Mouse (Mus musculus) heart, embryonic 13.5 days (tissue): ENCODE data around the gene E130114P18Rik. TPM values are rescaled to one million over a fixed set of nuclear protein-coding genes. Genes with fewer than 3 reads are reported as not detected.

ENCODE experiments used
- ATAC-seq: fragments of 200-750 bp; cut with Nextera tagmentation; 2 replicates; pipeline ENCODE4 v1.8.0; 2017; ENCODE audit warnings: moderate TSS enrichment; ENCODE audit not compliant: insufficient number of reproducible peaks, low FRiP score, low TSS enrichment; ENCODE audit errors: extremely low read depth
- H3K27ac ChIP-seq: fragments of 300-500 bp; sonication (generic); replicated peaks from 2 replicates; pipeline ENCODE4 v1.5.1; 2015; ENCODE audit warnings: moderate library complexity, mild to moderate bottlenecking, inconsistent platforms
- H3K27me3 ChIP-seq: fragments of 300-500 bp; sonication (generic); replicated peaks from 2 replicates; pipeline ENCODE4 v1.6.1; 2015; ENCODE audit warnings: mild to moderate bottlenecking, inconsistent platforms
- H3K36me3 ChIP-seq: fragments of 300-500 bp; sonication (generic); 2 replicates; pipeline ENCODE4 v1.6.1; 2015; ENCODE audit warnings: mild to moderate bottlenecking, inconsistent platforms
- H3K4me1 ChIP-seq: fragments of 300-500 bp; sonication (generic); 2 replicates; pipeline ENCODE4 v1.6.1; 2015; ENCODE audit warnings: inconsistent platforms
- H3K4me2 ChIP-seq: fragments of 300-500 bp; sonication (generic); 2 replicates; pipeline ENCODE4 v1.6.1; 2015; ENCODE audit warnings: inconsistent platforms, mild to moderate bottlenecking, moderate library complexity
- H3K4me3 ChIP-seq: fragments of 300-500 bp; sonication (generic); 2 replicates; pipeline ENCODE4 v1.5.1; 2015; ENCODE audit warnings: moderate library complexity, mild to moderate bottlenecking, inconsistent platforms
- H3K9ac ChIP-seq: fragments of 300-500 bp; sonication (generic); 2 replicates; pipeline ENCODE4 v1.6.1; 2015; ENCODE audit warnings: inconsistent platforms, mild to moderate bottlenecking, moderate library complexity
- H3K9me3 ChIP-seq: fragments of 300-500 bp; sonication (generic); 2 replicates; pipeline ENCODE4 v1.6.1; 2016; ENCODE audit warnings: inconsistent platforms
- WGBS: fragments of 180-500 bp; shearing (Covaris S2); methylation state at CpG from one replicate; pipeline ENCODE4 v1.1.7; 2015; ENCODE audit warnings: mixed read lengths; 5-methylcytosine and 5-hydroxymethylcytosine counted together
- polyA plus RNA-seq: library from polyadenylated mRNA; unstranded; fragments of >200 nt; fragmentation: Nextera tagmentation; extraction: Ambion mirVana; gene quantifications from 2 replicates; pipeline ENCODE4 v1.2.1, GENCODE M21; 2015

The E130114P18Rik gene
- polyA plus RNA-seq, 1 experiment from 2014 or later = 0.48 TPM

DNA sequence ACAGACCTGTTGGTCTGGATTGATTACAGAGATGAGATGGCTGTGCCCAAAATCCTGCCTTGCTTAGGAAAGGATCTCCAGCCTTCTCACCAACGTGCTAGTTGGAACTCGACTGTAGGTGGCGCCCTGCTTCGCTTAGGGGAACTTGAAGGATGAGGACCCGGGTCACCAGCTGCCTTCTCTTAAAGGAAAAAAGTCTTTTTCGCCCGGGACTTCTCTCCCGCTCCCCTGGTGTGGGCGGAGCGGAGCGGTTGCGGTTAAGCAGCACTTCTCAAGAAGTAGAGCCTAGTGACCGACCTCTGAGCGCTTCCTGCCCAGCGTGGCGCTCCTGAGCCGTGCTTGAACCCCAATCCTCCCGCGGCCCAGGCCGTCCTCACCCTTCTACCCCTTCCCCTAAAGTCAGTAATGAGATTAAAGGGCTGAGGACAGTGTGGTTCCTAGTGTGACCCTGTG is 26.8 kb downstream of the E130114P18Rik start:
- 1% methylated on average over 20 of the region's 20 CpGs for WGBS
- ATAC-seq = peak; percentile 49; the same call in 1 of the 2 replicates
- H3K9ac ChIP-seq = peak overlapping the region; percentile 84

GRCm38 (mm10) chr4:97750401-97750800 is 27.5 kb downstream of the E130114P18Rik start:
- peaks cover 45% of the 10 kb centered on the region for H3K4me1 ChIP-seq
- H3K4me2 ChIP-seq = peak overlapping the region; percentile 84
- H3K27ac ChIP-seq = peak overlapping the region; percentile 89
- H3K9ac ChIP-seq = no peak overlapping the region
- no peak for ATAC-seq
- H3K27me3 ChIP-seq = no peaks in the 10 kb centered on the region
- no peak overlapping the region for H3K4me3 ChIP-seq
- no peaks in the 10 kb centered on the region for H3K36me3 ChIP-seq
- H3K9me3 ChIP-seq = no peaks in the 10 kb centered on the region
- WGBS = 33% methylated on average over 4 of the region's 4 CpGs

More for the DNA sequence above, 26.8 kb downstream of the E130114P18Rik start:
- Histone ChIP-seq H3K4me2 (peak overlapping the region; percentile 84), H3K4me3 (peak overlapping the region; percentile 54), H3K9me3 (no peaks in the 10 kb centered on the region), H3K4me1 (peaks cover 41% of the 10 kb centered on the region), H3K27me3 (no peaks in the 10 kb centered on the region), H3K36me3 (no peaks in the 10 kb centered on the region), H3K27ac (peak overlapping the region; percentile 89)

GRCm38 (mm10) chr4:97746106-97746900 is 31.6 kb downstream of the E130114P18Rik start:
- peak overlapping the region; percentile 82 for H3K9ac ChIP-seq
- no peaks in the 10 kb centered on the region for H3K9me3 ChIP-seq
- H3K27ac ChIP-seq = no peak overlapping the region
- H3K4me3 ChIP-seq = peak overlapping the region; percentile 58
- peak overlapping the region; percentile 85 for H3K4me2 ChIP-seq
- WGBS = 8% methylated on average over 19 of the region's 19 CpGs
- H3K4me1 ChIP-seq = peaks cover 18% of the 10 kb centered on the region
- H3K27me3 ChIP-seq = no peaks in the 10 kb centered on the region
- H3K36me3 ChIP-seq = no peaks in the 10 kb centered on the region
- ATAC-seq = no peak; the same call in 1 of the 2 replicates

DNA sequence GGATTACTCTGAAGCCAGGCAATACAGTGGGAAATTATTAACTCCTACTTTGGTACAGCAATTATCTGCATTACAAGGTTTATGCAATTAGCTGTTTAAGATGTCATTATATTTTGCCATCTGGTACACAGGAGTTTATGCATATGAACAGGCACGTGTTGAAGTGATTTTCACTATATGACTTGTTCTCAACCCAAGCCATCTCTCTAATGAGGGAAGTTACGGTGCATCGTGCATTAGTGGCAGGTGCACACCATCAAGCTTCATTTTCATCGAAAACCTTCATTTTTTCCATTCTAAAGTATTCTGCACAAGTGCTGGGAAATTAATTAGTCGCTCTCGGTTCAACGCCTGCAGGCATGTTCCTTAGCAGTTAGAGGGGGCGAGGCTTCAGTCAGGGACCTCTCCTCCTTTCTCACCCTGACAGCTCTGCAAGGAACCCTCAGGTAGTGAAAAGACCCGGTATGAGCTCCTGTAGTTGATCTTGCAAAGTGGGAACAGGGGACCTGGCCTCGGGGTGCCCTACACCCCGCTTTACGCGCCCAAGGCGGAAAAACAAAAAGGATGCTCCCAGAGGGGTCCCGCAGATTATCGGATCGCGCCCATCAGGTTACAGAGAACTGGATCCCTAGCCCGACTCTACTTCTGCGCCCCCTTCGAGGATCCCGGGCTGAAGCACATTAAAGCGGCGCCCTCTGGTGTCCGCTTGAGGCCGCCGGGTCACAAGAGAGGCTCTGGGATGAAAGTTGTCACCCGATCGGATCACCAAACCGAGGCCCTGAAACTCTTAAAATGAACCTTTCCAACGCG is 32.4 kb downstream of the E130114P18Rik start:
- WGBS = 7% methylated on average over 32 of the region's 32 CpGs
- no peak; the same call in 1 of the 2 replicates for ATAC-seq

GRCm38 (mm10) chr4:97743932-97744331 is 33.9 kb downstream of the E130114P18Rik start:
- no peaks in the 10 kb centered on the region for H3K9me3 ChIP-seq
- no peak overlapping the region for H3K27ac ChIP-seq
- no peak overlapping the region for H3K9ac ChIP-seq
- no peak for ATAC-seq
- H3K4me3 ChIP-seq = no peak overlapping the region
- no peaks in the 10 kb centered on the region for H3K27me3 ChIP-seq
- 59% methylated on average over 5 of the region's 5 CpGs for WGBS
- H3K4me1 ChIP-seq = peaks cover 12% of the 10 kb centered on the region
- no peak overlapping the region for H3K4me2 ChIP-seq
- H3K36me3 ChIP-seq = no peaks in the 10 kb centered on the region

More for the DNA sequence above, 32.4 kb downstream of the E130114P18Rik start:
- peak overlapping the region; percentile 58 for H3K4me3 ChIP-seq
- no peak overlapping the region for H3K27ac ChIP-seq
- no peaks in the 10 kb centered on the region for H3K27me3 ChIP-seq
- peak overlapping the region; percentile 85 for H3K4me2 ChIP-seq
- peaks cover 12% of the 10 kb centered on the region for H3K4me1 ChIP-seq
- H3K36me3 ChIP-seq = no peaks in the 10 kb centered on the region
- peak overlapping the region; percentile 82 for H3K9ac ChIP-seq
- no peaks in the 10 kb centered on the region for H3K9me3 ChIP-seq

- Histone ChIP-seq H3K9ac (no peak overlapping the region), H3K36me3 (no peaks in the 10 kb centered on the region), H3K9me3 (no peaks in the 10 kb centered on the region), H3K27me3 (no peaks in the 10 kb centered on the region), H3K4me3 (no peak overlapping the region), H3K27ac (no peak overlapping the region), H3K4me2 (no peak overlapping the region), H3K4me1 (no peaks in the 10 kb centered on the region)
- 55% methylated on average over 1 of the region's 1 CpGs for WGBS
- ATAC-seq = no peak
These were observed 44.5 kb downstream of the E130114P18Rik start for GRCm38 (mm10) chr4:97733392-97733791.

- H3K4me2 ChIP-seq = no peak overlapping the region
- no peak overlapping the region for H3K27ac ChIP-seq
- no peaks in the 10 kb centered on the region for H3K36me3 ChIP-seq
- H3K4me1 ChIP-seq = no peaks in the 10 kb centered on the region
- no peak overlapping the region for H3K4me3 ChIP-seq
- no peaks in the 10 kb centered on the region for H3K27me3 ChIP-seq
- no peak overlapping the region for H3K9ac ChIP-seq
- 75% methylated on average over 3 of the region's 3 CpGs for whole genome bisulfite sequencing
- no peak for ATAC-seq
- no peaks in the 10 kb centered on the region for H3K9me3 ChIP-seq
These were observed 47.5 kb downstream of the E130114P18Rik start for GRCm38 (mm10) chr4:97730416-97730815.

GRCm38 (mm10) chr4:97729999-97730398 is 47.9 kb downstream of the E130114P18Rik start:
- no peaks in the 10 kb centered on the region for H3K9me3 ChIP-seq
- no peak overlapping the region for H3K4me3 ChIP-seq
- H3K27me3 ChIP-seq = no peaks in the 10 kb centered on the region
- no peak overlapping the region for H3K27ac ChIP-seq
- no peak overlapping the region for H3K9ac ChIP-seq
- H3K36me3 ChIP-seq = no peaks in the 10 kb centered on the region
- H3K4me1 ChIP-seq = no peaks in the 10 kb centered on the region
- WGBS = 81% methylated on average over 6 of the region's 6 CpGs
- no peak for ATAC-seq
- H3K4me2 ChIP-seq = no peak overlapping the region

DNA sequence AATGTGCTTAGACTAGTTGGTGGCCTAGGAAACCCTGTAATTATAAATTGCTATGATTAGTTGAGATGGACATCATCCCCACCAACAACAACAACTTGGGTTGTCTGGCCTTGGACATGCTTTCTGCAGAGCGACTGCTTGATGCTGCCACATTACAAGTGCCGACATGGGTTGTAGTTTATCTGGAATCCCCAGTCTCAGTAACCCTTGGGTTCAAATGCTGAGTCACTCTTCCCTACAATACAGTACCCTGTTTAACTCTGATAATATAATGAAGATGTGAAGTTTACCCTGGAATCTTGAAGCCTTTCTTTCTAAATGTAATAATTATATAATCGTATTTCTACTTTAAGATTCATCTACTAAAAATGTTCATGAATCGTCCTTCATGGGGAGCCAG is 49.4 kb downstream of the E130114P18Rik start:
- ATAC-seq = no peak
- Histone ChIP-seq H3K36me3 (no peaks in the 10 kb centered on the region), H3K4me2 (no peak overlapping the region), H3K9me3 (no peaks in the 10 kb centered on the region), H3K27ac (no peak overlapping the region), H3K9ac (no peak overlapping the region), H3K4me3 (no peak overlapping the region), H3K27me3 (no peaks in the 10 kb centered on the region), H3K4me1 (no peaks in the 10 kb centered on the region)
- WGBS = 69% methylated on average over 4 of the region's 4 CpGs

DNA sequence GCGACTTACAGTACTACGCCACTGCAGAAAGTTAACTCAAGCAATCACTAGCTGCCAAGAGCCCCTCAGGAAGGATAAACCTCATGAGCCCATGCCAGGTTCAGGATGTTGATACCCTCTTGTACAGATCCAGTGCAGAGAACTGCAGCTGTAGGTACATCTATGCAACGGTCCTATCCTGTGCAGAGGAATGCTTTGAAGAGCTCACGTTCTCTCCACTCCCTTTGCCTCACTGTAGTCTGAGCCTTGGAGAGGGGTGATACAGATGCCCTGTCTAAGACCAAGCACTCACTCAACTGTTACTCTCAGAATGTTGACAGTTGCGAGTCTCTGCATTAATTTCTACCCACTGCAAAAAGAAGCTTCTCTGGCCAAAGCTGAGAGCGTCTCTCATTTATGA is 54.5 kb downstream of the E130114P18Rik start:
- no peaks in the 10 kb centered on the region for H3K9me3 ChIP-seq
- 82% methylated on average over 6 of the region's 6 CpGs for WGBS
- no peaks in the 10 kb centered on the region for H3K4me1 ChIP-seq
- no peak overlapping the region for H3K4me2 ChIP-seq
- no peak overlapping the region for H3K27ac ChIP-seq
- no peak overlapping the region for H3K9ac ChIP-seq
- no peaks in the 10 kb centered on the region for H3K27me3 ChIP-seq
- ATAC-seq = no peak
- no peak overlapping the region for H3K4me3 ChIP-seq
- no peaks in the 10 kb centered on the region for H3K36me3 ChIP-seq

DNA sequence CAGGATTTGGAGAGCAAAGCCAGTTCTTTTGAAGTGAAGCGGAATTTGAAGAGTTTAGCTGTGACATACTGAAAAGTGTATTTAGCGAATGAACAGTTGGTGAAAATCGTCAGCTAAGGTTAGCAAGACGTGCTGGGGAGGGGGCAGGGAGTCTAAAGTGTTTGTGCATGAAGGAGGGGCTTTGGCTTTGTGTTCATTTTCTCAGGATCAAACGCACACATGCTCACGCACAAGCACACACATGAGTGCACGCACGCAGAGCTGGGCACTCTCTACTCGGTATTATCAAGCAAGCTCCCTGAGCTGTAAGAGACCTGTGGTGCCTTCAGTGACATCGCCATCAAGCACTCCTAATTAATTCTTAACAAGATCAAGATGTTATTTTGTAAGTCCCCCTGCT is 55.2 kb downstream of the E130114P18Rik start:
- no peaks in the 10 kb centered on the region for H3K4me1 ChIP-seq
- H3K4me3 ChIP-seq = no peak overlapping the region
- H3K36me3 ChIP-seq = no peaks in the 10 kb centered on the region
- no peaks in the 10 kb centered on the region for H3K27me3 ChIP-seq
- no peaks in the 10 kb centered on the region for H3K9me3 ChIP-seq
- WGBS = 65% methylated on average over 10 of the region's 10 CpGs
- no peak overlapping the region for H3K27ac ChIP-seq
- H3K9ac ChIP-seq = no peak overlapping the region
- no peak for ATAC-seq
- H3K4me2 ChIP-seq = no peak overlapping the region
